ENCODE assay signal across 8 mouse cellular contexts in the genomic region with DNA sequence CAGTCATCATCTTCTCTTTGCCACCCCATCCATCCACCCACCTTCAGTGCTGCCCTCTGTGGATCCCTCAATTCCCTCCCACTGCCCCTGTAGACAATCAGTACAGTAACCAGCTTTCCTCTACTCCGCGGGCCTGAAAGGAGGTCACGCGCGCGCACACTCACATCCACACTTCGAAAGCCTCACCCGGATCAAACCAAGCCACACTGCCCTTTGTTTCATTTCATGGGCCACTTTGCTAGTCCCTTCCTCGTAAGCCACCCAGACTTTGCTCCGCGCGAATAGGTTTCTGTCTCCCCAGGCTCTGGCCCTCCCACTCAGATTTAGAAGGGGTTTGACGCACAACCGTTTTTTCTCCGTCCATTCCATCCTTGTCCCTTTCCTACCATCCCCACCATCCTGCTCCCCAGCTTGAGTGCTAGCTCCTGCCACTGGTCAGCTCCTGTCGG. TPM values are rescaled to one million over a fixed set of nuclear protein-coding genes. Genes with fewer than 3 reads are reported as not detected.
DNase-seq lines count a peak whose midpoint lies in the region; ATAC-seq and TF ChIP-seq lines count a peak whose summit lies in the region.
"Had no signal": no experiment of that assay in that cellular context is flagged by ENCODE, and none has a peak within 500 bp of the region (broad histone marks: within the 10 kb centered on the region; RNA-seq: fewer than 3 reads in every experiment).

No protein-coding gene starts in this region.

- H3K27ac ChIP-seq in neural tube, embryonic 11.5 days (ENCODE audit: low read depth, low read length): no peak overlapping the region
- H3K27ac ChIP-seq in forebrain, embryonic 16.5 days (ENCODE audit: low read length): no peak overlapping the region
- H3K27ac ChIP-seq in liver, embryonic 13.5 days: no peak overlapping the region
- H3K27ac ChIP-seq in stomach, postnatal 0 days (replicated peaks): no peak overlapping the region
- H3K27ac ChIP-seq: macrophage had no signal

- under 1% methylated on average over 16 of the region's 16 CpGs for WGBS in neural tube, embryonic 11.5 days
- WGBS in forebrain, embryonic 16.5 days: under 1% methylated on average over 16 of the region's 16 CpGs
- WGBS in liver, embryonic 13.5 days (ENCODE audit: insufficient replicate concordance): 1% methylated on average over 16 of the region's 16 CpGs
- 4% methylated on average over 16 of the region's 16 CpGs for WGBS in stomach, postnatal 0 days

- H3K36me3 ChIP-seq in neural tube, embryonic 11.5 days (ENCODE audit: control insufficient read depth, insufficient read depth, low read length): no peaks in the 10 kb centered on the region
- H3K36me3 ChIP-seq in forebrain, embryonic 16.5 days (ENCODE audit: control insufficient read depth, insufficient read depth): no peaks in the 10 kb centered on the region
- H3K36me3 ChIP-seq in liver, embryonic 13.5 days: no peaks in the 10 kb centered on the region
- H3K36me3 ChIP-seq in stomach, postnatal 0 days (ENCODE audit: control insufficient read depth, insufficient read depth, low read length): no peaks in the 10 kb centered on the region

- peaks cover 1% of the 10 kb centered on the region for H3K4me1 ChIP-seq in neural tube, embryonic 11.5 days (ENCODE audit: control insufficient read depth, insufficient read depth, low read length)
- peaks cover 12% of the 10 kb centered on the region for H3K4me1 ChIP-seq in forebrain, embryonic 16.5 days (replicated peaks; ENCODE audit: control insufficient read depth, insufficient read depth, low read length)
- no peaks in the 10 kb centered on the region for H3K4me1 ChIP-seq in liver, embryonic 13.5 days (replicated peaks)
- H3K4me1 ChIP-seq in stomach, postnatal 0 days (replicated peaks; ENCODE audit: control insufficient read depth, insufficient read depth): 0 out of 2 replicates have a peak, but pooled peaks cover 3% of the 10 kb centered on the region

- H3K9me3 ChIP-seq in neural tube, embryonic 11.5 days (ENCODE audit: control insufficient read depth, low read length): no peaks in the 10 kb centered on the region
- H3K9me3 ChIP-seq in forebrain, embryonic 16.5 days (ENCODE audit: control insufficient read depth, low read length): no peaks in the 10 kb centered on the region
- H3K9me3 ChIP-seq in liver, embryonic 13.5 days (replicated peaks): no peaks in the 10 kb centered on the region
- H3K9me3 ChIP-seq in stomach, postnatal 0 days (ENCODE audit: control insufficient read depth, low read length): no peaks in the 10 kb centered on the region

- H3K4me3 ChIP-seq in neural tube, embryonic 11.5 days (ENCODE audit: low read depth, low read length): peak overlapping the region; percentile 31
- peak overlapping the region; percentile 35 for H3K4me3 ChIP-seq in forebrain, embryonic 16.5 days (replicated peaks; ENCODE audit: low read length)
- H3K4me3 ChIP-seq in liver, embryonic 13.5 days (replicated peaks): peak overlapping the region; percentile 28; the same call in 1 of the 2 replicates
- H3K4me3 ChIP-seq in stomach, postnatal 0 days (ENCODE audit: low read depth, low read length): peak overlapping the region; percentile 45

- TF ChIP-seq CTCF in stomach, postnatal 0 days (IDR thresholded peaks at IDR 0.05; ENCODE audit: low read depth): no peak

- H3K9ac ChIP-seq in neural tube, embryonic 11.5 days (ENCODE audit: low read length): no peak overlapping the region; the same call in 1 of the 2 replicates
- no peak overlapping the region for H3K9ac ChIP-seq in forebrain, embryonic 16.5 days (replicated peaks; ENCODE audit: low read depth, low read length)
- no peak overlapping the region for H3K9ac ChIP-seq in liver, embryonic 13.5 days
- H3K9ac ChIP-seq in stomach, postnatal 0 days (ENCODE audit: low read length): peak overlapping the region; percentile 45

- H3K27me3 ChIP-seq in neural tube, embryonic 11.5 days (ENCODE audit: control insufficient read depth, insufficient read depth, low read length): peaks cover 93% of the 10 kb centered on the region
- peaks cover 69% of the 10 kb centered on the region for H3K27me3 ChIP-seq in forebrain, embryonic 16.5 days (replicated peaks; ENCODE audit: control insufficient read depth, insufficient read depth, low read length)
- H3K27me3 ChIP-seq in liver, embryonic 13.5 days: peaks cover 95% of the 10 kb centered on the region
- H3K27me3 ChIP-seq in stomach, postnatal 0 days (ENCODE audit: control insufficient read depth, insufficient read depth, low read length): peaks cover 19% of the 10 kb centered on the region; the same call in 1 of the 2 replicates

- no peak for DNase-seq in neural tube, embryonic 11.5 days (ENCODE audit: low spot score)
- DNase-seq in neural tube, embryonic 10.5 days (ENCODE audit: extremely low spot score, low spot score): no peak
- no peak for DNase-seq in liver, embryonic 13.5 days
- DNase-seq in stomach, postnatal 0 days (ENCODE audit: low spot score): no peak
- DNase-seq in layer of hippocampus, postnatal 10 days (ENCODE audit: low spot score in 2 of 2): no peak

- ATAC-seq in neural tube, embryonic 11.5 days (ENCODE audit: insufficient read depth, low FRiP score, low TSS enrichment): no peak
- ATAC-seq in forebrain, embryonic 16.5 days: peak; percentile 1; the same call in 1 of the 2 replicates
- ATAC-seq in liver, embryonic 13.5 days (ENCODE audit: low read depth): no peak
- no peak for ATAC-seq in stomach, postnatal 0 days (ENCODE audit: low FRiP score, low TSS enrichment)
- ATAC-seq in monocyte, adult 5-6 weeks (replicated peaks; ENCODE audit: insufficient number of reproducible peaks, low FRiP score, low TSS enrichment, poor library complexity, severe bottlenecking): no peak

- no peak for TF ChIP-seq EP300 in stomach, postnatal 0 days (optimal IDR thresholded peaks at IDR 0.05)

- H3K4me2 ChIP-seq in neural tube, embryonic 11.5 days (ENCODE audit: low read depth): peak overlapping the region; percentile 57
- H3K4me2 ChIP-seq in forebrain, embryonic 16.5 days (ENCODE audit: low read length): peak overlapping the region; percentile 54
- H3K4me2 ChIP-seq in liver, embryonic 13.5 days: peak overlapping the region; percentile 25
- H3K4me2 ChIP-seq in stomach, postnatal 0 days (replicated peaks; ENCODE audit: low read depth): peak overlapping the region; percentile 56

RNA-seq across cellular contexts. Expression of gene Pitx2, which starts 0.5 kb away (rescaled TPM):
- polyA plus RNA-seq in neural tube, embryonic 11.5 days (2014; fragmentation: Nextera tagmentation; extraction: Ambion mirVana): 16.1 and 19.1 TPM in 2 replicates
- polyA plus RNA-seq in forebrain, embryonic 16.5 days (2015; fragmentation: Nextera tagmentation; extraction: Ambion mirVana): 0.86 and 4.9 TPM in 2 replicates
- polyA plus RNA-seq in liver, embryonic 13.5 days (2015; fragmentation: Nextera tagmentation; extraction: Ambion mirVana): 2.3 and 3.0 TPM in 2 replicates
- 9.7 and 10.8 TPM in 2 replicates for polyA plus RNA-seq in stomach, postnatal 0 days (2015; fragmentation: Nextera tagmentation; extraction: Ambion mirVana)
- total RNA-seq in layer of hippocampus, postnatal 10 days (2021): not detected
- not detected in 3 replicates for total RNA-seq in monocyte, adult 5-6 weeks (2017)
- polyA plus RNA-seq: macrophage had no signal
